Mouse (Mus musculus) limb, embryonic 11.5 days (tissue): ENCODE measurements around the gene 4931409K22Rik. TPM values are rescaled to one million over a fixed set of nuclear protein-coding genes. Genes with fewer than 3 reads are reported as not detected.
"Not testable (repeated sequence)": the region's sequence is repeated elsewhere in the genome, so short reads cannot be mapped to it uniquely, and the experiment has no call there.

ENCODE experiments used
- ATAC-seq: fragments of 200-750 bp; cut with Nextera tagmentation; 2 replicates; pipeline ENCODE4 v1.8.0; 2017; ENCODE audit warnings: low read depth; ENCODE audit not compliant: insufficient number of reproducible peaks, low FRiP score, low TSS enrichment
- DNase-seq: peaks from one replicate; pipeline ENCODE4 v3.0.0-alpha.2; 2015; ENCODE audit warnings: low spot score
- H3K27ac ChIP-seq: fragments of 300-500 bp; sonication (generic); replicated peaks from 2 replicates; pipeline ENCODE4 v1.5.1; 2014; ENCODE audit warnings: low read depth, mild to moderate bottlenecking, low read length
- H3K27me3 ChIP-seq: fragments of 300-500 bp; sonication (generic); 2 replicates; pipeline ENCODE4 v1.6.1; 2014; ENCODE audit warnings: mild to moderate bottlenecking, low read length, mixed read lengths; ENCODE audit not compliant: control insufficient read depth, insufficient read depth
- H3K36me3 ChIP-seq: fragments of 300-500 bp; sonication (generic); 2 replicates; pipeline ENCODE4 v1.6.1; 2014; ENCODE audit warnings: mild to moderate bottlenecking, low read length, moderate library complexity, mixed read lengths; ENCODE audit not compliant: control insufficient read depth, insufficient read depth
- H3K4me1 ChIP-seq: fragments of 300-500 bp; sonication (generic); 2 replicates; pipeline ENCODE4 v1.6.1; 2014; ENCODE audit warnings: low read length, mixed read lengths; ENCODE audit not compliant: control insufficient read depth, insufficient read depth
- H3K4me2 ChIP-seq: fragments of 300-500 bp; sonication (generic); 2 replicates; pipeline ENCODE4 v1.6.1; 2014; ENCODE audit warnings: low read depth, mild to moderate bottlenecking, moderate library complexity; ENCODE audit not compliant: severe bottlenecking
- H3K4me3 ChIP-seq: fragments of 300-500 bp; sonication (generic); 2 replicates; pipeline ENCODE4 v1.5.1; 2014; ENCODE audit warnings: low read depth, low read length
- H3K9ac ChIP-seq: fragments of 300-500 bp; sonication (generic); 2 replicates; pipeline ENCODE4 v1.6.1; 2014; ENCODE audit warnings: mild to moderate bottlenecking, low read length
- H3K9me3 ChIP-seq: fragments of 300-500 bp; sonication (generic); 2 replicates; pipeline ENCODE4 v1.6.1; 2016; ENCODE audit warnings: low read length; ENCODE audit not compliant: control insufficient read depth
- WGBS: fragments of 180-500 bp; shearing (Covaris S2); extraction: QIAGEN DNeasy Blood & Tissue Kit; methylation state at CpG from one replicate; pipeline ENCODE4 v1.1.7; 2014; 5-methylcytosine and 5-hydroxymethylcytosine counted together
- polyA plus RNA-seq: library from polyadenylated mRNA; unstranded; fragments of >200 nt; fragmentation: Nextera tagmentation; extraction: Ambion mirVana; gene quantifications from 2 replicates; pipeline ENCODE4 v1.2.1, GENCODE M21; 2014

4931409K22Rik gene
- polyA plus RNA-seq, 1 experiment from 2014 or later = not detected

DNA sequence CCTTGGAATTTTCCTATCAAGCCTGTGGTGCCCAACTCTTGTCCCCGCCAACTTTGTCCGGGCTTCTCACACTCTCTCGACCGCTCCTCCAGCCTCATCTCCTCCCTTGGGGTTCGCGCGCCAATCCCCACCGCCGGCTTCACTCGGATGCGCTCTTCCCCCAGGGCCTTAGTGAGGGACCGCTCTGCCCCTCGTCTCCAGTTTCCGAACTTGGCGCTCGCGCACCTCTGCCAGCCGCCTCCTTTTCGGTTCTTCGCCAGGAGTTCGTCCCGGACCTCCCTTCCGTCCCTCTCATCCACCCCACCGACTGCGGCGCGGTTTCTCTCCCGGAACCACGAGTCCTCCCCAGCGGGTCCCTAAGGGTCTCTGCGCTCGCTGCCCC lies 20.2 kb upstream of the 4931409K22Rik start:
- Histone ChIP-seq H3K4me1 (peaks cover 6% of the 10 kb centered on the region; the same call in 1 of the 2 replicates), H3K9ac (peak overlapping the region; percentile 74), H3K4me2 (peak overlapping the region; percentile 68), H3K27ac (peak overlapping the region; percentile 55; the same call in 1 of the 2 replicates), H3K9me3 (no peaks in the 10 kb centered on the region), H3K36me3 (peaks cover 24% of the 10 kb centered on the region), H3K27me3 (no peaks in the 10 kb centered on the region), H3K4me3 (peak overlapping the region; percentile 87)
- WGBS = under 1% methylated on average over 32 of the region's 32 CpGs
- DNase-seq (no peak), ATAC-seq (no peak)

DNA sequence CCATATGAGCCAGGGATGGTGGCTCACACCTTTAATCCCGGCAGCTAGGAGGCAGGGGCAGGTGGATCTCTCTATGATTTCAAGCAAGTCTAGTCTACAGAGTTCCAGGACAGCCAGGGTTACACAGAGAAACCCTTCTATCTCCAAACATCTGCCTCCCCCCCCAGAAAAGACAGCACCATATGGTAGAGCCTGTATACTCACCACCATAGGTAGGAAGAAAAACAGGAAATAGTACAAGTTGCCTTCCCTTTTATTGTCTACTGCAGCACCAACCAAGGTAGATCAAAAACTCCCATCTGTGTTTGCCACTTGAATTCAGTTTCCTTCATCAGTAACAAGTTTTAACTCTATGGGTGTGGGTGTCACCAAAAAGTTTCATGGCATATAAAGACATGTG lies 19.3 kb upstream of the 4931409K22Rik start:
- H3K27ac ChIP-seq = no peak overlapping the region
- no peaks in the 10 kb centered on the region for H3K27me3 ChIP-seq
- ATAC-seq (no peak), DNase-seq (no peak)
- no peak overlapping the region; the same call in 1 of the 2 replicates for H3K4me3 ChIP-seq
- WGBS = 93% methylated on average over 1 of the region's 1 CpGs
- H3K4me2 ChIP-seq = peak overlapping the region; percentile 68
- peaks cover 6% of the 10 kb centered on the region; the same call in 1 of the 2 replicates for H3K4me1 ChIP-seq
- peaks cover 27% of the 10 kb centered on the region for H3K36me3 ChIP-seq
- no peaks in the 10 kb centered on the region for H3K9me3 ChIP-seq
- no peak overlapping the region for H3K9ac ChIP-seq

DNA sequence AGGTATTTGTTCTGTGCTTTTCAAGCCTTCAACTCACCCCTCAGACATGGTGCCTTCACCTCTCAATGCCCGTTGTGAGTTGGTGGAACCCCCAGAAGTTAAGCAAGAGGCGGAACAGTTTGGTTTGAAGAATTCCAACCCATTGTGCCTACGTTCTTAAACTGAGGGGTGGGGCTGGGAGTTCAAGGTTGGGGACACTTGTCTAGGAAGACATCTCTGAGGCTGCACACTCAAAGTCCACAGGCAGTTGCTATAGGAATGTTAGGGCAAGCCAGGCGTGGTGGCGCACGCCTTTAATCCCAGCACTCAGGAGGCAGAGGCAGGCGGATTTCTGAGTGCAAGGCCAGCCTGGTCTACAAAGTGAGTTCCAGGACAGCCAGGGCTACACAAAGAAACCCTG lies 1.3 kb downstream of the 4931409K22Rik start:
- 95% methylated on average over 7 of the region's 7 CpGs for WGBS
- H3K27ac ChIP-seq, H3K36me3 ChIP-seq, H3K4me3 ChIP-seq, H3K4me2 ChIP-seq, H3K9ac ChIP-seq, H3K9me3 ChIP-seq, DNase-seq, H3K27me3 ChIP-seq, ATAC-seq, H3K4me1 ChIP-seq: not testable (repeated sequence)

DNA sequence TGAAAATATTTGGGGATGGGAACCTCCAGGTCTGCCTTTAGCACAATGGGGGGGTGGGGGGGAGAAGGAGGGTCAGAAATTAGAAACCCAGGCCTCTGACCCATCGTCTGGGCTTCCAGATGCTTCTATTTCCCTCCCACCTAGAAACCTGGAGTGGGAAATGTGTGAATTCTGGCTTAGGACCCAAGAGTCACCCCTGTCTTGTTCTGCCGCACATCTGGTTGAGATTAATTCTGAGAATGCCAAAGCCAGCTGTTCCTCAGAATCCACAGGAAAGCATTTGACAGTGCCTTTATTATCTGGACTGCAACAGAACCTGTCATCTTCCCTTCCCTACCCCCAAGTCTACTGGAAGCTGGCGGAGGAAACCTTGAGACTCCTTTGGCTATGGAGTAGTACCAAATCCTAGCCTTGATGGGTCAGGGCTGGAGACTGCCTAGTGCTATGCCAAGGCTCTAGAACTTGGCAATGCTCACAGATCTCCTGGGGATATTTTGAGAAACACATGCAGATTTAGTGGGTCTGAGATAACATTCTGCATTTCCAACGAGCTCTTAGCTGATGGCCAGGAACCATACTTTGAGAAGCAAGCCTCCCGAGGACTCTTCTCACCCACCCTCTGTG lies 2.9 kb downstream of the 4931409K22Rik start:
- Histone ChIP-seq H3K9me3 (no peaks in the 10 kb centered on the region), H3K4me2 (no peak overlapping the region), H3K36me3 (no peaks in the 10 kb centered on the region), H3K4me3 (no peak overlapping the region), H3K27ac (no peak overlapping the region), H3K27me3 (peaks cover 3% of the 10 kb centered on the region), H3K9ac (no peak overlapping the region), H3K4me1 (peaks cover 10% of the 10 kb centered on the region)
- peak; percentile 36 for DNase-seq
- ATAC-seq = 0 out of 2 replicates have a peak, but pooled peaks have one; percentile 11
- 51% methylated on average over 5 of the region's 5 CpGs for WGBS

DNA sequence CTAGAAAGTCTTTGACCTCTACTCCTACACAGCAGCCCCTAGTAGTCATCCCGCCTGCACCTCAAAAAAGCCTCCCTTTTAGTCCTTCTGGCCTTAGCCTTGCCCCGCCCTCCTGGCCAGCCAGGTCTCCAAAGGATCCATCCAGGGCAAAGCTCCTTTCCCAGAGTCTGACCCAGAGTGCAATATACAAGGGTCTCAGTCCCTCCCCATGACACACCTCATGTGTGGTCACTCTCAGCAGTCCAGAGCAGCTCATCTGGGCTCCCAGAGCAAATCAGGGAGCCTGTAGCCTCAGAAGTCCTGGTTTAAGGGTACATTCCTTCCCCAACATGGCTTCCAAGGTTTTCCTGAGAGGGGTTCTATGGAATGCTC lies 5.3 kb downstream of the 4931409K22Rik start:
- Histone ChIP-seq H3K9ac (0 out of 2 replicates have a peak overlapping the region, but pooled peaks have one; percentile 8), H3K27ac (no peak overlapping the region), H3K36me3 (no peaks in the 10 kb centered on the region), H3K4me3 (no peak overlapping the region), H3K4me1 (peaks cover 10% of the 10 kb centered on the region), H3K9me3 (no peaks in the 10 kb centered on the region), H3K4me2 (peak overlapping the region; percentile 25; the same call in 1 of the 2 replicates), H3K27me3 (peaks cover 3% of the 10 kb centered on the region)
- WGBS = 56% methylated on average over 2 of the region's 2 CpGs
- ATAC-seq (no peak), DNase-seq (no peak)

DNA sequence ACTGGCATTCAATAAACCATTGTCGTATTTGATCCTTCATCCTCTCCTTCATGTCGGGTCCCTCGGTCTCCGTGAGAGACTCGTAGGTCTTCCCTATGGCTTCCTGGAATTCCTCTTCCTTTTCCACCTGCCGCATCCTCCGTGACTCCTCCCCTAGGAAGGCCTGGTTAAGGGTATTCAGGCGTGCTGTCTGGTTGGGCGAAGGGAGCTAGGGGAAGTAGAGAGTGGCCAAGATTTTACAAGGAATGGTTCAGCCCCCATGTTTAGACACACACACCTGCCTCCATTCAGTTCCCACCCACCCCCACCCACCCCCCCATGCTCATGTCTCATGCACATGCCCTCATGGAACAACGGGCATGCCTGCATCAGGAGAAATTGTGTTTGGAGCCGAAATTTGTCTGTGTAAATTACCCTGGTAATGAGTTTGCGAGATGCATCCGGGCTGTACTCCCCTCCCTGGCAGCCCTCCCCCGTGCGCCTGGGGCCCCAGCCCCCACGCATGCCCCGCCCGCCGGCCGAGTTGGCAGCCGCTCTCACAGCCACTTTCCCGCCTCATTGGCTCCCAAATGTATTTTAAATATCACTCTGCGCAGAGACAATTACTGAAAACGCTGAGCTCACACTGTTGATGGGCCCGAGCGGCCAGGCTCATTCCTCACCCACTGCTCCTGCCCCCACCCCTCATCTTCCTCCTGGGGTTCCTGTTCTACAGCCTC lies 5.9 kb downstream of the 4931409K22Rik start:
- Histone ChIP-seq H3K4me3 (no peak overlapping the region), H3K27me3 (peaks cover 3% of the 10 kb centered on the region), H3K27ac (no peak overlapping the region), H3K4me2 (peak overlapping the region; percentile 25; the same call in 1 of the 2 replicates), H3K9me3 (no peaks in the 10 kb centered on the region), H3K9ac (no peak overlapping the region), H3K4me1 (peaks cover 10% of the 10 kb centered on the region), H3K36me3 (no peaks in the 10 kb centered on the region)
- peak; percentile 50 for DNase-seq
- ATAC-seq = no peak
- WGBS = 30% methylated on average over 26 of the region's 26 CpGs

DNA sequence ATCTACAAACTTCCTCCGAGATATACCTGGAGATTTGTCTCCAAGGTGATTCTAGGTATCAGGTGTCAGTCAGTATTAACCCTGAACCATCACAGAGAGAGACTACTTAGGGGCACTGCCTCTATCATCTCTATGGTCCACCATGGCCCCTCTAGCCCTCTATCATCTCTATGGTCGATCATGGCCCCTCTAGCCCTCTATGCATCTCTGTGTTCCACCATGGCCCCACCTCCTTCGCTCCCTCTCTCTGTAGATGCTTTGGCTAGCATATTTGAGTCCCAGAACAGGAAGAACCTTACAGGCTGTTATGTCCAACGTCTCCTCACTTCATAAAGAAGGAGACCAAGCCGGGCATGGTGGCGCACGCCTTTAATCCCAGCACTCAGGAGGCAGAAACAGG lies 14.0 kb downstream of the 4931409K22Rik start:
- Histone ChIP-seq H3K4me1 (peaks cover 10% of the 10 kb centered on the region; the same call in 1 of the 2 replicates), H3K36me3 (no peaks in the 10 kb centered on the region), H3K27me3 (no peaks in the 10 kb centered on the region), H3K9me3 (no peaks in the 10 kb centered on the region), H3K4me2 (no peak overlapping the region), H3K9ac (no peak overlapping the region), H3K4me3 (no peak overlapping the region), H3K27ac (no peak overlapping the region)
- WGBS = 78% methylated on average over 7 of the region's 7 CpGs
- no peak for ATAC-seq
- DNase-seq = no peak

DNA sequence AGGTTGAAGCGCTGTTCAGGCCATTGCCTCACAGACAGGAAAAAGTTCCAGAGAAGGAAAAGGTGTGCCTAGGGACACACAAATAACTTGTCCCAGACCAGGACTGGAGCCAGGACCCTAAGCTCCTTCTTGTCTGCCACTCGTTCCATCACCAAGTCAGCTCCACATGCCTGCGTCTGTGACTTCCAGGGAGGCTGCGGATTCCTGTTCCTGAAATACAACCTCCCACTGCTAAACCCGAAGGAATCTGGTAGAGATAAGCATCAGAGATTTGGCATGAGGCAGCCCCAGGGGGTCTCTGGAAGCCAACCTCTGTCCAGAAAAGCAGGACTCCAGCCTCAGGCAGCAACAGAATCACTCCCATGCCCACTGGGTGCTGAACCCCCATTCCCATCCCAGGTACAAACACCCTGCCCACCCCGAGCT lies 15.5 kb downstream of the 4931409K22Rik start:
- Histone ChIP-seq H3K4me3 (no peak overlapping the region), H3K36me3 (no peaks in the 10 kb centered on the region), H3K4me2 (peak overlapping the region; percentile 26; the same call in 1 of the 2 replicates), H3K27me3 (peaks cover 2% of the 10 kb centered on the region; the same call in 1 of the 2 replicates), H3K9me3 (no peaks in the 10 kb centered on the region), H3K27ac (no peak overlapping the region), H3K4me1 (peaks cover 12% of the 10 kb centered on the region; the same call in 1 of the 2 replicates), H3K9ac (no peak overlapping the region)
- DNase-seq (no peak), ATAC-seq (0 out of 2 replicates have a peak, but pooled peaks have one; percentile 24)
- WGBS = 21% methylated on average over 6 of the region's 6 CpGs
